Mouse (Mus musculus): ENCODE data around the gene Sntb2. TPM values are rescaled to one million over a fixed set of nuclear protein-coding genes. Genes with fewer than 3 reads are reported as not detected.
A peak's percentile ranks its signal among the peaks of the same experiment; 100 is the strongest.

Gene Sntb2
- polyA plus RNA-seq (2015; fragmentation: Nextera tagmentation; extraction: Ambion mirVana) = 1.3 and 1.6 TPM in 2 replicates

DNA sequence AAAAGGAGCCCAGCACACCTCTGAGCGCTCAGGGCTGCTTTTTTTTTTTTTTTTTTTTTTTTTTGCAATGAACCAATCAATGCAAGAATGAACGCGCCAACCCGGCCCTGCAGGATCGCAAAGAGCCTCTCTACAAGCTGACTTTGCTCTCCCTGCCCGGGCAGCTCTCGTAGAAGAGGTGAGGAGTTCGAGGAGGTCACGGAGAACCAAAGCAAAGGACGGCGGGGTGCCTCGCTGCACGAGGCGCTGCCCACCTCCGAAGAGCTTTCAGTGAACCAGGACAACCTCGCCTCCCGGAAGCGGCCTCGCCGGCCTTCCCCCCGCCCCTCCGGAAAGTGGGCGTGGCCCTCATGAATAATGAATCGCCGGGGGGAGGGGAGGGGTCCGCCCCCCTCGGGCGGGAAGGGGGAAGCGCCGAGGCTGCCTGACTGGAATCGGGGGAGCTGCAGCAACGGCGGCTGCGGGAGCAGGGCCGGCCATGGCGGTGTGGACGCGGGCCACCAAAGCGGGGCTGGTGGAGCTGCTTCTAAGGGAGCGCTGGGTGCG lies at the start of gene Sntb2:
Gene Sntb2, plus strand, starts transcription at position 427 of the 546 bp plus-strand sequence.
- under 1% methylated on average over 41 of the region's 41 CpGs for WGBS (ENCODE audit: insufficient replicate concordance)

DNA sequence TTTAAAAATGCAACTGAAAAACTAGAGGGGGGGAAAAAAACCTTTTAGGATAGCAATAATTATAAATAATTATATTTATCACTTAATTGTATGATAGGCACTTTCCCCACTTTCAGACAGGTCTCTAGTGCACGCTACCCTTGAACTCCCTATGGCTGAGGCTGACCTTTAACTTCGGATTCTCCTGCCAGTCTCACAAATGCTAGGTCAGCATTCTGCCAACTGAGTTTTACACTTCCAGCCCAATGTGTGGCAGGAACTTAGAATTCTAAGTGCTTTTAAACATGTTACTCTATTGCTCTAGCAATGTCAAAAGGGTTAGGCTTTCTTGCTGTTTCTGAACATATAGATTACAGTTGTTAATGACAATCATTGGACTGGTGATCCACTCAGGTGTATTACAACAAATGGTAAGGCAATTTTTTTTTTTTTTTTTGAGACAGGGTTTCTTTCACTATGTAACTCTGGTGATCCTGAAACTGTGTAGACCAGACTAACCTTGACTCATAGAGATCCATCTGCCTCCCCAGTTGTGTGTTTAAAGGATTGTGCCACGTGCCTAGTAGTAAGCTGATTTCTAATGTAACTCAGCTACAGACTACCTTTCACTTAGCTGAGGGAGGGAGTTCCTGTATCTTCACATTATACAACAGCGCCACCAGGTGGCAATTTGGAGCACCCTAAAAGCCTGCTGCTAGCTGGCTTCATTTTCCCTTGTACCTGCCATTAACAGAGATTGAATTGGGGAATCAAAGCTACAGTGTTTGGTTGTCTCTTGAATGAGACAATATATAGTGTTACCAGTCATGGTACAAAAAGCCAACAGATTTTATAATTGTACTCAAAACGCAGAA lies 48.0 kb upstream of the Sntb2 start:
- ATAC-seq (ENCODE audit: insufficient read depth) = no peak
- Histone ChIP-seq H3K9me3 (replicated peaks) (no peaks in the 10 kb centered on the region), H3K4me3 (replicated peaks) (no peak overlapping the region), H3K36me3 (replicated peaks) (peaks cover 44% of the 10 kb centered on the region), H3K9ac (no peak overlapping the region), H3K4me2 (no peak overlapping the region), H3K27ac (replicated peaks) (no peak overlapping the region), H3K27me3 (no peaks in the 10 kb centered on the region), H3K4me1 (replicated peaks) (peaks cover 25% of the 10 kb centered on the region)
- 36% methylated on average over 5 of the region's 5 CpGs for WGBS (ENCODE audit: insufficient replicate concordance)

More for the DNA sequence above, at the start of gene Sntb2:
- H3K9ac ChIP-seq = peak within 1 kb of the TSS; percentile 55
- ATAC-seq (ENCODE audit: insufficient read depth) = peak; percentile 75
- peaks cover 28% of the 10 kb centered on the region for H3K4me1 ChIP-seq (replicated peaks)
- peak within 1 kb of the TSS; percentile 64 for H3K4me3 ChIP-seq (replicated peaks)
- H3K27ac ChIP-seq (replicated peaks) = peak within 1 kb of the TSS; percentile 39; the same call in 1 of the 2 replicates
- H3K4me2 ChIP-seq = peak within 1 kb of the TSS; percentile 86
- H3K27me3 ChIP-seq = peaks cover 66% of the 10 kb centered on the region
- H3K9me3 ChIP-seq (replicated peaks) = no peaks in the 10 kb centered on the region
- no peaks in the 10 kb centered on the region for H3K36me3 ChIP-seq (replicated peaks)

DNA sequence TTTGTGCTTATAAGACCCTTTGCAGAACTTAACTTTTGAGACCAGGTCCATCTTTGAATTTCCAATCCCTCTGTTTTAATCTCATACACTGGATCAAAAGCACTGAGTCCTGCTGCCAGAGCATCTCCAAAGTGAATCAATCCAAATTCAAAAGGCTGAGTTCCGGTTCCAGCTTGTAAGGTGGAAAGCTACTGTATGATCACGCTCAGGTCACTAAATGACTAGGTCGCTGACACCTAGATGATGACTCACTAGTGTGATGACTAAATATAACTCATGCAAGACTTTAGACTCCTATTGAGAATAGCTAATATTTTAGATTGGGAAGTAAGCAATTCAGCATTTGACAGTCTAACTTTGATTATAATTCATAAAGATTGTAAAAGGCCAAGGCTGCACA lies 46.7 kb upstream of the Sntb2 start:
- WGBS (ENCODE audit: insufficient replicate concordance) = 78% methylated on average over 3 of the region's 3 CpGs
- no peak overlapping the region for H3K9ac ChIP-seq
- no peak overlapping the region for H3K27ac ChIP-seq (replicated peaks)
- H3K4me3 ChIP-seq (replicated peaks) = no peak overlapping the region
- H3K36me3 ChIP-seq (replicated peaks) = peaks cover 32% of the 10 kb centered on the region
- no peak overlapping the region for H3K4me2 ChIP-seq
- H3K9me3 ChIP-seq (replicated peaks) = no peaks in the 10 kb centered on the region
- ATAC-seq (ENCODE audit: insufficient read depth) = no peak
- peaks cover 27% of the 10 kb centered on the region for H3K4me1 ChIP-seq (replicated peaks)
- H3K27me3 ChIP-seq = no peaks in the 10 kb centered on the region

DNA sequence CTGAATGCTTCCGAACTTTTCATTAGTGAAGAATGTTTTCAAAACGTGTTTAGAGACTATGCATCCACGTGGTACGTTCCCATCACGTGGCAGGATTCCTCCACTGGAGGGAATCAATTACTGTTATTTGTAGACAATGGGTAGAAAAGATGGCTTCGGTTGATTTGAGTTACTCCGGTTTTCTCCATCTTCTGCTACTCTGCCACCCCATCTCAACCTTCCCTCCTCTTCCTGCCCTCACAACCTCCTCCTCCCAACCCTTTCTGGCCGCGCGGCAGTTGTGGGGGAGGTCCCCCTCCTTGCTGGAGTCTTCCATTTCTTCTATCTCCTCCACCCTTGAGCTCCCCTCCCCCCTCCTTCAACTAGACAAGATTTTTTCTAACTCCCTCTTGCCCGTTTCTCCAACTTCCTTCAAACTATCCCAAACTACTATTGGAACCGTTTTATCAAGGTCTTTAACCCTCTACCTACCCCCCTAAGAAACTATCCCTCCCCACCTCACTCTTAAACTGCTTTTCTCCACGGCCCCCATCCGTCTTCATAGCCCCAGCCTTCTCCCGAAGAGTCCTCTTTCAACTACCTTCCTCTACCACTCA lies 43.2 kb upstream of the Sntb2 start:
- H3K27ac ChIP-seq (replicated peaks) = peak overlapping the region; percentile 89

DNA sequence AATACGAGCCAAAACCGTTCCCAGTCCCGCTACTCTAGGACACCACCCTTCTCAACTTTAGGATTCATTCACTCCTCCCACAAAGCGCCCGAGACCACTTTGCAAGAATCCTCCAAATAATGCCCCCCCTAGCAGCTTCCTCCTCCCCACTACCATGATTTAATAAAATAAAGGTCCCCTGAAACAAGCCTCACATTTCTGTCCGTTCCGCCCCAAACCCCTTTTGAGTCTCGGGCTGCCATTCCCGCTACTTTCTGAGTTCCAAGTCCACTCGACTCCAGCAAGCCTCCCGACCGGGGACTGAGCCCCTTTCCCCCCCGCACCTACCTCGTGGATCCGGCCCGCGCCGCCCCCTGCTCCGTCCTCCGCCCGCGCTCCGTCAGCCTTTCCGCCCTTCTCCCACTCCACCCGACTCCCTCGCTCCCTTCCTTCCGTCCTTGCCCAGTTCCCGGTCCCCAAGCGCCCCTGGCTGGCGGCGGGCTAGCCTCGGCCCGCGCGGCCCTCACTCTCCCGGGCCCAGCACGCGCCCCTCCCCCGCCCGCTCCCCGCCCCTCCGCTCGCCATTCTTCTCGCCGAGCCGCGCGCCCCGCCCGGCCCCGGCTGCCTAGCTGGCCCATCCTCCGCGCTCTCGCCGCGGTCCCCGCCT lies 42.6 kb upstream of the Sntb2 start:
- peak overlapping the region; percentile 88 for H3K9ac ChIP-seq
- no peaks in the 10 kb centered on the region for H3K9me3 ChIP-seq (replicated peaks)
- peak overlapping the region; percentile 94 for H3K4me3 ChIP-seq (replicated peaks)
- under 1% methylated on average over 57 of the region's 57 CpGs for WGBS (ENCODE audit: insufficient replicate concordance)
- no peaks in the 10 kb centered on the region for H3K27me3 ChIP-seq
- H3K36me3 ChIP-seq (replicated peaks) = peaks cover 31% of the 10 kb centered on the region
- peak overlapping the region; percentile 89 for H3K4me2 ChIP-seq
- peaks cover 48% of the 10 kb centered on the region for H3K4me1 ChIP-seq (replicated peaks)
- H3K27ac ChIP-seq (replicated peaks) = peak overlapping the region; percentile 89
- ATAC-seq (ENCODE audit: insufficient read depth) = peak; percentile 84

More for the DNA sequence above, 43.2 kb upstream of the Sntb2 start:
- peak overlapping the region; percentile 88 for H3K9ac ChIP-seq
- no peaks in the 10 kb centered on the region for H3K27me3 ChIP-seq
- H3K4me1 ChIP-seq (replicated peaks) = peaks cover 48% of the 10 kb centered on the region
- peak overlapping the region; percentile 89 for H3K4me2 ChIP-seq
- ATAC-seq (ENCODE audit: insufficient read depth) = no peak
- peak overlapping the region; percentile 94 for H3K4me3 ChIP-seq (replicated peaks)
- H3K36me3 ChIP-seq (replicated peaks) = peaks cover 25% of the 10 kb centered on the region
- WGBS (ENCODE audit: insufficient replicate concordance) = under 1% methylated on average over 15 of the region's 15 CpGs
- H3K9me3 ChIP-seq (replicated peaks) = no peaks in the 10 kb centered on the region

DNA sequence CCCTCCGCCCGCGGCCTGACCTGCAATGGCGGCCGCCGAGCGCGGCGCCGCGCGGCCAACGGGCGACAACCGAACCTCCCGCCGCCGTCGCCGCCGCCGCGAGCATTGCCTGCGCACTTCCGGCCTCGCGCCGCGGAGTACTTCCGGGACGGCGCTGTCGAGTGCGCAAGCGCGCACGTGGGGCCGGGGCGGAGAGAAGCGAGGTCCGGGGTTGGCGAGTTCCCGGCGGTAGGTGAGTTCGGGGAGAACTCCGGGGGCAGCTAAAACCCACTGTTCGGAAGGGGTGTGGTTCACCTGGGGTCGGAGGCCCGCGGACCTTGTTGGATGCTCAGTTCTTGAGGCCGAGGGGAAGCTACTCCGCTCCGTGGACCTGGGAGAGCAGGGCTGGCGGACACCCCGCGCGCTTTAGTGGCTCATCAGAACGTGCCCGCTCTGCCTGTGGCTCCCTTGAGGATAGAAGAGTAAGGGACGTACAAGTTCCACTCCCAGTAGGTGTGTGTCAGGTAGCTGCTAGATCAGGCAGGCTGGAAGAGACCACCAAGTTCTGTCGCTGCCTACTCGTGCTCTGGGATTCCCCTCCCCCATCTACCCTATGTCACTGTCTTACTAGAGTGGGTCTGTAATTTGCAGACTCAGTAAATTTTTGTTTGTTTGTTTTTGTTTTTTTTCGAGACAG lies 41.9 kb upstream of the Sntb2 start, which contains the start of gene Utp4:
Gene Utp4, plus strand, starts transcription at position 156 of the 676 bp plus-strand sequence.
- Histone ChIP-seq H3K4me1 (replicated peaks) (peaks cover 48% of the 10 kb centered on the region), H3K9me3 (replicated peaks) (no peaks in the 10 kb centered on the region), H3K27ac (replicated peaks) (peak within 1 kb of the TSS; percentile 89), H3K36me3 (replicated peaks) (peaks cover 37% of the 10 kb centered on the region), H3K27me3 (no peaks in the 10 kb centered on the region), H3K9ac (peak within 1 kb of the TSS; percentile 88), H3K4me3 (replicated peaks) (peak within 1 kb of the TSS; percentile 94), H3K4me2 (peak within 1 kb of the TSS; percentile 89)
- ATAC-seq (ENCODE audit: insufficient read depth) = peak; percentile 93
- WGBS (ENCODE audit: insufficient replicate concordance) = under 1% methylated on average over 63 of the region's 63 CpGs

DNA sequence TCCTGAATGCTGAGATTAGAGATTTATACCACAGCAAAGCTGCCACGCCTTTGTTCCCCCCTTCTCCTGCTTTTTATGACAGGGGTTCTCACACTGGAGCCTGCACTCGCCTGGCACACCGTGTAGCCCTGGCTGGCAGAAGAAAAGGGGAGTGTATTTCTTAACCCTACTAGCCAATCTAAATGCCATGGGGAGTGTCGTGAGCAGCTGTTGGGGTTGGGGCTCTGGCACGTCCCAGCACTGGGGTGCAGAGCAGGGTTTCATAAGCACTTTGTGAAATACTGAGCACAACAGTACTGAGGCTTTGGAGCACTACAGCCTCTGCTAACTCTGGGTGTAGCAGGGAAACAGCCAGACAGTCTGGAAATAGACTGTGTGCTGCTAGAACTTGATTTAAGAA lies 36.1 kb upstream of the Sntb2 start:
- Histone ChIP-seq H3K27ac (replicated peaks) (no peak overlapping the region), H3K4me1 (replicated peaks) (peaks cover 14% of the 10 kb centered on the region), H3K9me3 (replicated peaks) (no peaks in the 10 kb centered on the region), H3K27me3 (no peaks in the 10 kb centered on the region), H3K9ac (no peak overlapping the region), H3K4me3 (replicated peaks) (no peak overlapping the region), H3K4me2 (no peak overlapping the region), H3K36me3 (replicated peaks) (peaks cover 92% of the 10 kb centered on the region)
- WGBS (ENCODE audit: insufficient replicate concordance) = 72% methylated on average over 5 of the region's 5 CpGs
- no peak for ATAC-seq (ENCODE audit: insufficient read depth)

DNA sequence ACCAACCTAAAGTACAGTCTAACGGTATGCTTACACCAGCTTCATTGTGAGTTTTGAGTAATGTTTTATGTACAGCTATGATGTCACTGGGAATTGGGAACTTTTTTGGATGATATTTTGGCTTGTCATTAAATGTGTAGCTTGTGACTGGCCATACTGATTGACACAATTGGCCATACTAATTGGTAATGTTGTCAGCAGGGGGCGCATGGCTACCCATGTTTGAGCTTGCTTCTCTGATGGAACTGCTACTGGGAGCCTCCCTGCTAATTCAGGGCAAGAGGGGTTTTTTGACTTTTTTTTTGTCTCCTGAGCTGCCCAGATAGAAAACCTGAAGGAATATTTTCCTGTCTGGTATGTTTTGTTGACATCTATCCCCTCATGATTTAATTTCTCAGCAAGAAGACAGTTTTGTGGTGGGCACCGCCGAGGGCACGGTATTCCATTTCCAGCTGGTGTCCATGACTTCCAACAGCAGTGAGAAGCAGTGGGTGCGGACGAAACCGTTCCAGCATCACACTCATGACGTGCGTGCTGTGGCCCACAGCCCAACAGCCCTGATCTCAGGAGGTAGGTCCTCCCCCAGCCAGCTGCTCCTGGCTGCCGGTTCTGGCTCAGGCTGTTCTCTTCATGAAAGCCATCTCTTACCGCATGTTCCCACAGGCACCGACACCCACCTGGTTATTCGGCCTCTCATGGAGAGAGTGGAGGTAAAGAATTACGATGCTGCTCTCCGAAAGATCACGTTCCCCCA lies 29.6 kb upstream of the Sntb2 start:
- no peak for ATAC-seq (ENCODE audit: insufficient read depth)
- Histone ChIP-seq H3K4me1 (replicated peaks) (no peaks in the 10 kb centered on the region), H3K9ac (no peak overlapping the region), H3K36me3 (replicated peaks) (peaks cover 81% of the 10 kb centered on the region), H3K9me3 (replicated peaks) (no peaks in the 10 kb centered on the region), H3K4me3 (replicated peaks) (no peak overlapping the region), H3K27ac (replicated peaks) (no peak overlapping the region), H3K4me2 (no peak overlapping the region), H3K27me3 (no peaks in the 10 kb centered on the region)
- WGBS (ENCODE audit: insufficient replicate concordance) = 88% methylated on average over 17 of the region's 17 CpGs

DNA sequence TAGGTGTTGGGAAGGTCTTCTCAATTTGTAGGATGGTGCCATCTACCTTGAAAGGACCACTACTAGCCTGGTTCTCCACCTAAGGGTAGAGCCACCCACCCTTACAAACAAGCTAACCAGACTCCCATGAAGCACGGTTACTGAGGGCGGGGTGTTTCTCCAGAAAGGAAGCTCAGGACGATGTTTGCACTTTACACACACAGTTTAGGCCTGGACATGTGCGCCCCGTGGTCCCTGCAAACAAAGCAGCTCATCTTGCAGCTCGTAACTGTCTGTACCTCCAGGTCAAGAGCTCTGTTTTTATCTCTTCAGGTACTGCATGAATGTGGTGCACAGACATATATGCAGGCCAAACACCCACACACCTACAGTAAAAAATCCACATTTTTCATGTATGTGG lies 28.9 kb upstream of the Sntb2 start:
- no peak overlapping the region for H3K4me2 ChIP-seq
- no peaks in the 10 kb centered on the region for H3K9me3 ChIP-seq (replicated peaks)
- no peak overlapping the region for H3K27ac ChIP-seq (replicated peaks)
- no peaks in the 10 kb centered on the region for H3K27me3 ChIP-seq
- H3K4me3 ChIP-seq (replicated peaks) = no peak overlapping the region
- ATAC-seq (ENCODE audit: insufficient read depth) = no peak
- no peak overlapping the region for H3K9ac ChIP-seq
- peaks cover 81% of the 10 kb centered on the region for H3K36me3 ChIP-seq (replicated peaks)
- WGBS (ENCODE audit: insufficient replicate concordance) = 72% methylated on average over 6 of the region's 6 CpGs
- no peaks in the 10 kb centered on the region for H3K4me1 ChIP-seq (replicated peaks)

DNA sequence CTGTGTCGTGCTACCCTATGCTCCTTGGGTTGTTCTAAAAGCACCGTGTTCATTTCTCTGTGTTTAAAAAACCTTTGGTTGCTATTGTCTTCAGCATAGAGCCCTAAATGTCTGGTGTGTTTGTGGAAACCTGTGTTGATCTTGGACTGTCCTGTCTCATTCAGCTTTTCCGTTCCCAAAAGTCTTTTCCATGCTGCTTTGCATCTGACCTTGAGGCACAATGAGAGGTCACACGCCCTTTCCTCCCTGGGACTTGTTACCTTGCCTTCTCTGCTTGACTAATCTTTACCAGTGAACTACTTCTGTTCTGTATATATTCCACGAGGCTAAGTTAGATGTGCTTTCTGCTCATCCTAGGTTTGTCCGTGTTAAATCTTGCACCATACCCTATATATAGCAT lies 28.1 kb upstream of the Sntb2 start:
- H3K4me2 ChIP-seq = no peak overlapping the region
- no peak overlapping the region for H3K4me3 ChIP-seq (replicated peaks)
- peaks cover 79% of the 10 kb centered on the region for H3K36me3 ChIP-seq (replicated peaks)
- H3K4me1 ChIP-seq (replicated peaks) = no peaks in the 10 kb centered on the region
- no peak overlapping the region for H3K27ac ChIP-seq (replicated peaks)
- no peaks in the 10 kb centered on the region for H3K27me3 ChIP-seq
- H3K9ac ChIP-seq = no peak overlapping the region
- H3K9me3 ChIP-seq (replicated peaks) = no peaks in the 10 kb centered on the region
- ATAC-seq (ENCODE audit: insufficient read depth) = no peak
- WGBS (ENCODE audit: insufficient replicate concordance) = 79% methylated on average over 6 of the region's 6 CpGs

Measured in liver, embryonic 15.5 days (tissue).